21 mouse cellular contexts compared by ENCODE assay signal in the genomic region with DNA sequence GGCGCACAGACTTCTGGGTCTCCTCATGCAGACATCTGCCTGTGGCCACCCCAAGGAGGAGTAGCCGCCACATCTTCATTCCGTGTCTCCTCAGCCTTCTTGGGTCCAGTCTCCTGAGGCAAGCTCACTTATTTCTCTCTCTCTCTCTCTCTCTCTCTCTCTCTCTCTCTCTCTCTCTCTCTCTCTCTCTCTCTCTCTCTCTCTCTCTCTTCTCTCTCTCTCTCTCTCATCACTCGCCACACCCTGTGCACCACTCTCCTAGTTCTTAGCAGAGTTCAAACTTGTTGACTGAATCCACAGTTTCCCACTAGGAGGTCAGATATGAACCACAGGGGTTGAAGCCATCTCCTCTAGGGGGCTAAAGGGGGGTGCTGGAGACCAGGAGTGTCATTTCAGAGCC. TPM values are rescaled to one million over a fixed set of nuclear protein-coding genes. Genes with fewer than 3 reads are reported as not detected.
DNase-seq lines count a peak whose midpoint lies in the region; ATAC-seq lines count a peak whose summit lies in the region.
"Had no signal": no experiment of that assay in that cellular context is flagged by ENCODE, and none has a peak within 500 bp of the region (broad histone marks: within the 10 kb centered on the region; RNA-seq: fewer than 3 reads in every experiment).

A gene (minus strand): TSS at position 101 of the 400 bp plus-strand sequence.

- no peak within 1 kb of the TSS for H3K4me2 ChIP-seq in heart, embryonic 13.5 days
- no peak within 1 kb of the TSS for H3K4me2 ChIP-seq in neural tube, embryonic 12.5 days (replicated peaks)
- H3K4me2 ChIP-seq: embryonic facial prominence, embryonic 13.5 days; embryonic facial prominence, embryonic 15.5 days; forebrain, embryonic 13.5 days had no signal

- no peak within 1 kb of the TSS for H3K27ac ChIP-seq in heart, embryonic 13.5 days (replicated peaks)
- H3K27ac ChIP-seq in heart, embryonic 10.5 days: no peak within 1 kb of the TSS
- H3K27ac ChIP-seq in neural tube, embryonic 12.5 days: no peak within 1 kb of the TSS
- H3K27ac ChIP-seq: embryonic facial prominence, embryonic 13.5 days; embryonic facial prominence, embryonic 15.5 days; forebrain, embryonic 10.5 days; forebrain, embryonic 13.5 days had no signal

- 0 out of 2 replicates have a peak within 1 kb of the TSS, but pooled peaks have one; percentile 14 for H3K9ac ChIP-seq in heart, embryonic 13.5 days
- H3K9ac ChIP-seq in neural tube, embryonic 12.5 days: 0 out of 2 replicates have a peak within 1 kb of the TSS, but pooled peaks have one; percentile 29
- H3K9ac ChIP-seq: embryonic facial prominence, embryonic 13.5 days; embryonic facial prominence, embryonic 15.5 days; forebrain, embryonic 13.5 days had no signal

- no peak for DNase-seq in heart, embryonic 10.5 days (ENCODE audit: low spot score)
- no peak for DNase-seq in neural tube, embryonic 10.5 days (ENCODE audit: extremely low spot score, low spot score)
- DNase-seq: adrenal gland, adult 2 months; adrenal gland, postnatal 10 days; adrenal gland, postnatal 25 days; cerebellum, adult 11 months; cerebellum, adult 18-20 months; cerebellum, adult 8-10 months; cerebellum, adult 9-11 months; cerebellum, postnatal 14 days; cerebellum, postnatal 36 days; embryo, embryonic 11 days had no signal

- H3K4me1 ChIP-seq in heart, embryonic 13.5 days: peaks cover 8% of the 10 kb centered on the region
- H3K4me1 ChIP-seq in heart, embryonic 10.5 days: peaks cover 11% of the 10 kb centered on the region; the same call in 1 of the 2 replicates
- H3K4me1 ChIP-seq in neural tube, embryonic 12.5 days: no peaks in the 10 kb centered on the region
- H3K4me1 ChIP-seq: embryonic facial prominence, embryonic 13.5 days; embryonic facial prominence, embryonic 15.5 days; forebrain, embryonic 10.5 days; forebrain, embryonic 13.5 days had no signal

- no peaks in the 10 kb centered on the region for H3K9me3 ChIP-seq in heart, embryonic 13.5 days
- no peaks in the 10 kb centered on the region for H3K9me3 ChIP-seq in heart, embryonic 10.5 days
- no peaks in the 10 kb centered on the region for H3K9me3 ChIP-seq in neural tube, embryonic 12.5 days
- H3K9me3 ChIP-seq: embryonic facial prominence, embryonic 13.5 days; embryonic facial prominence, embryonic 15.5 days; forebrain, embryonic 10.5 days; forebrain, embryonic 13.5 days had no signal

- peaks cover 25% of the 10 kb centered on the region; the same call in 1 of the 2 replicates for H3K27me3 ChIP-seq in heart, embryonic 13.5 days (replicated peaks)
- H3K27me3 ChIP-seq in heart, embryonic 10.5 days (ENCODE audit: insufficient read depth, poor library complexity, severe bottlenecking): 0 out of 2 replicates have a peak, but pooled peaks cover 9% of the 10 kb centered on the region
- H3K27me3 ChIP-seq in neural tube, embryonic 12.5 days (replicated peaks): no peaks in the 10 kb centered on the region

- 62% methylated on average over 4 of the region's 4 CpGs for WGBS in heart, embryonic 13.5 days
- 71% methylated on average over 4 of the region's 4 CpGs for WGBS in heart, embryonic 10.5 days
- WGBS in neural tube, embryonic 12.5 days: 85% methylated on average over 4 of the region's 4 CpGs

- peaks cover 3% of the 10 kb centered on the region; the same call in 1 of the 2 replicates for H3K36me3 ChIP-seq in heart, embryonic 13.5 days
- H3K36me3 ChIP-seq in heart, embryonic 10.5 days: peaks cover 3% of the 10 kb centered on the region; the same call in 1 of the 2 replicates
- peaks cover 7% of the 10 kb centered on the region; the same call in 1 of the 2 replicates for H3K36me3 ChIP-seq in neural tube, embryonic 12.5 days
- H3K36me3 ChIP-seq: embryonic facial prominence, embryonic 15.5 days had no signal

- H3K4me3 ChIP-seq in heart, embryonic 13.5 days: no peak within 1 kb of the TSS
- H3K4me3 ChIP-seq in heart, embryonic 10.5 days: no peak within 1 kb of the TSS
- H3K4me3 ChIP-seq in neural tube, embryonic 12.5 days: no peak within 1 kb of the TSS
- H3K4me3 ChIP-seq: embryonic facial prominence, embryonic 13.5 days; embryonic facial prominence, embryonic 15.5 days; erythroblast, embryonic 14.5 days; forebrain, embryonic 10.5 days; forebrain, embryonic 13.5 days had no signal

- no peak for ATAC-seq in heart, embryonic 13.5 days (ENCODE audit: extremely low read depth, insufficient number of reproducible peaks, low FRiP score, low TSS enrichment)
- no peak for ATAC-seq in neural tube, embryonic 12.5 days (ENCODE audit: low FRiP score, low read depth)
- ATAC-seq: forebrain, embryonic 13.5 days; forebrain, embryonic 16.5 days had no signal

RNA-seq across cellular contexts. Expression of the gene that starts here (rescaled TPM):
- polyA plus RNA-seq in heart, embryonic 13.5 days (2015; fragmentation: Nextera tagmentation; extraction: Ambion mirVana): 0.16 and 0.18 TPM in 2 replicates
- 0.10 and 0.38 TPM in 2 replicates for polyA plus RNA-seq in heart, embryonic 10.5 days (2016; fragmentation: Nextera tagmentation; extraction: Ambion mirVana)
- polyA plus RNA-seq in neural tube, embryonic 12.5 days (2016; fragmentation: Nextera tagmentation; extraction: Ambion mirVana): 0.10 and 0.17 TPM in 2 replicates
- polyA plus RNA-seq: C2C12; erythroblast, embryonic 14.5 days; forebrain, embryonic 10.5 days; forebrain, embryonic 13.5 days had no signal
